Mouse (Mus musculus): Measurements from ENCODE around the gene Vmn1r137.
"Not testable (repeated sequence)": the region's sequence is repeated elsewhere in the genome, so short reads cannot be mapped to it uniquely, and the experiment has no call there.

Vmn1r137 gene

DNA sequence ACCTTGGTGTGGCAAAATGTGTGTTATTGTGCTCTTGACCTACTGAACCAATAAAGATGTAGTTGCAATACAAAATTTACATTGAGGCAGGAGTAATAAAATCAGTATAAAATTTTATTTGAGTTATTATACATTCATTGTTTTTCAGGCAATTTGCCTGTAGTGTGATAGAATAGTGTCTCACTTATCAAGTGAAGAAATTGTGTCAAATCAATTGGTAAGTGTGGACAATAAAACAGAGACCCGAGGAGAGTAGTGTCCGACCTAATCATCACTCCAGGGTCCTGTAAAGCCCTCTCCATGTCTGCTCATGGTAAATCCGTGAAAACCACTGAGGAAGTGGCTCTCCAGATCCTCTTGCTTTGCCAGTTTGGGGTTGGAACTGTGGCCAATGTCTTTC, at the start of gene Vmn1r137:
TSS of gene Vmn1r137 (plus strand) at position 301 of the 400 bp plus-strand sequence.
- in situ Hi-C loops (cut with MseI, MboI), result not testable (repeated sequence)

DNA sequence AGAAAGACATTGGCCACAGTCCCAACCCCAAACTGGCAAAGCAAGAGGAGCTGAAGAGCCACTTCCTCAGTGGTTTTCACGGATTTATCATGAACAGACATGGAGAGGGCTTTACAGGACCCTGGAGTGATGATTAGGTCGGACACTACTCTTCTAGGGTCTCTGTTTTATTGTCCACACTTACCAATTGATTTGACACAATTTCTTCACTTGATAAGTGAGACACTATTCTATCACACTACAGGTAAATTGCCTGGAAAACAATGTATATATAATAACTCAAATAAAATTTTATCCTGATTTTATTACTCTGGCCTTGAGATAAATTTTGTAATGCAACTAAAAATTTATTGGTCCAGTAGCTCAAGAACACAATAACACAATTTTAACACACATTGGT, 34.4 kb downstream of the Vmn1r137 start, which contains the start of gene Vmn1r138:
TSS of gene Vmn1r138 (minus strand) at position 101 of the 400 bp plus-strand sequence.
- in situ Hi-C loops (cut with MseI, MboI), result not testable (repeated sequence)

All from mouse trophoblast stem cell (cell line).